Mouse (Mus musculus) embryonic fibroblast, embryonic 13.5 days (primary cell): ENCODE results near the gene Naaladl2.

Experiments used
- CTCF ChIP-seq: IDR thresholded peaks from 2 replicates; pipeline ENCODE4 v1.5.1; 2011; ENCODE audit warnings: mild to moderate bottlenecking, control low read depth, low read length, moderate library complexity, borderline replicate concordance; ENCODE audit not compliant: insufficient read depth
- POLR2A ChIP-seq: IDR thresholded peaks from 2 replicates; pipeline ENCODE4 v1.6.1; 2011; ENCODE audit warnings: low read depth, mild to moderate bottlenecking, control low read depth, low read length, moderate library complexity

GRCm38 (mm10) chr3:24665408-24665807 lies 478.7 kb downstream of the Naaladl2 start:
- TF ChIP-seq CTCF (no peak), POLR2A (no peak)
